Mouse (Mus musculus) heart, adult 2 months (tissue): ENCODE results near the gene Lsm3. TPM values are rescaled to one million over a fixed set of nuclear protein-coding genes. Genes with fewer than 3 reads are reported as not detected.

ENCODE experiments used
- DNase-seq, 2 experiments: peaks; one replicate each; pipeline ENCODE4 v3.0.0; 2021
- H3K27ac ChIP-seq: fragments of 200-600 bp; 2 replicates; pipeline ENCODE4 v1.8.1; 2022
- H3K27me3 ChIP-seq: fragments of 200-500 bp; 2 replicates; pipeline ENCODE4 v1.6.1; 2012; ENCODE audit warnings: mild to moderate bottlenecking, low read length, inconsistent platforms, mixed read lengths; ENCODE audit not compliant: control insufficient read depth, insufficient read depth
- H3K36me3 ChIP-seq: fragments of 200-500 bp; 2 replicates; pipeline ENCODE4 v1.6.1; 2012; ENCODE audit warnings: low read length, inconsistent platforms; ENCODE audit not compliant: control insufficient read depth, insufficient read depth
- H3K4me1 ChIP-seq: fragments of 200-500 bp; 2 replicates; pipeline ENCODE4 v1.6.1; 2011; ENCODE audit warnings: low read length; ENCODE audit not compliant: control insufficient read depth, insufficient read depth
- H3K4me3 ChIP-seq: fragments of 200-600 bp; 2 replicates; pipeline ENCODE4 v1.8.1; 2022
- H3K79me2 ChIP-seq: fragments of 200-500 bp; replicated peaks from 2 replicates; pipeline ENCODE4 v1.6.1; 2012; ENCODE audit warnings: mild to moderate bottlenecking, inconsistent platforms, low read length, moderate library complexity, mixed read lengths; ENCODE audit not compliant: control insufficient read depth, insufficient read depth
- H3K9ac ChIP-seq: fragments of 200-500 bp; 2 replicates; pipeline ENCODE4 v1.6.1; 2012; ENCODE audit warnings: low read depth, mild to moderate bottlenecking, control low read depth, inconsistent platforms, low read length, mixed read lengths
- CTCF ChIP-seq: fragments of 200-600 bp; IDR thresholded peaks from 2 replicates; pipeline ENCODE4 v1.8.1; 2022; ENCODE audit warnings: antibody characterized with exemption, mild to moderate bottlenecking, moderate library complexity
- EP300 ChIP-seq: fragments of 200-500 bp; IDR thresholded peaks from 2 replicates; pipeline ENCODE4 v1.6.1; 2011; ENCODE audit warnings: low read depth, low read length, control low read depth; ENCODE audit not compliant: insufficient read depth
- POLR2A ChIP-seq: fragments of 200-500 bp; IDR thresholded peaks from 2 replicates; pipeline ENCODE4 v1.6.1; 2011; ENCODE audit warnings: mild to moderate bottlenecking, low read depth, low read length, control low read depth; ENCODE audit not compliant: insufficient read depth
- WGBS: fragments of 180-500 bp; shearing (Covaris S2); methylation state at CpG from one replicate; pipeline ENCODE4 v1.1.7; 2018; 5-methylcytosine and 5-hydroxymethylcytosine counted together
- intact Hi-C: fragments of 180-260 bp; cut with DNase I; formaldehyde crosslinking; loops from one replicate; pipeline ENCODE4 v1.15.1; 2025
- polyA plus RNA-seq: library from polyadenylated mRNA; depleted of rRNA; stranded (reverse); fragments of >200 nt; gene quantifications from 2 replicates; pipeline ENCODE4 v1.2.3, GENCODE M21; 2012
- total RNA-seq, 2 experiments: library from RNA; stranded (reverse); gene quantifications; 2 replicates each; pipeline ENCODE4 v1.2.3; 2021

Gene Lsm3
- total and polyA plus RNA-seq, 3 experiments = 31.0 to 59.7 (median 55.8) TPM

GRCm38 (mm10) chr6:91486736-91487453 is 28.8 kb upstream of the Lsm3 start:
- Histone ChIP-seq H3K4me3 (no peak overlapping the region), H3K36me3 (no peaks in the 10 kb centered on the region; the same call in 1 of the 2 replicates), H3K27me3 (no peaks in the 10 kb centered on the region), H3K27ac (peak overlapping the region; percentile 26; the same call in 1 of the 2 replicates), H3K79me2 (no peaks in the 10 kb centered on the region), H3K9ac (no peak overlapping the region), H3K4me1 (peaks cover 4% of the 10 kb centered on the region)
- TF ChIP-seq CTCF = no peak
- no peak for TF ChIP-seq POLR2A
- TF ChIP-seq EP300 = no peak
- DNase-seq = peak in 1 of 2 experiments; percentile 51
- intact Hi-C loops = no loop called here
- 73% methylated on average over 15 of the region's 15 CpGs for whole genome bisulfite sequencing

- Histone ChIP-seq H3K27ac (peak overlapping the region; percentile 80), H3K79me2 (no peaks in the 10 kb centered on the region), H3K36me3 (no peaks in the 10 kb centered on the region; the same call in 1 of the 2 replicates), H3K4me1 (peaks cover 4% of the 10 kb centered on the region), H3K27me3 (no peaks in the 10 kb centered on the region), H3K9ac (no peak overlapping the region), H3K4me3 (no peak overlapping the region)
- peak; percentile 38 to 55 for DNase-seq
- no peak for TF ChIP-seq EP300
- peak; percentile 24; the same call in 1 of the 2 replicates for TF ChIP-seq POLR2A
- intact Hi-C loops = no loop called here
- WGBS = 44% methylated on average over 9 of the region's 9 CpGs
These were observed 27.1 kb upstream of the Lsm3 start for GRCm38 (mm10) chr6:91488496-91489212.

GRCm38 (mm10) chr6:91489872-91490271 is 25.9 kb upstream of the Lsm3 start:
- TF ChIP-seq EP300 (no peak), CTCF (no peak), POLR2A (peak; percentile 55)
- no peak overlapping the region for H3K4me3 ChIP-seq
- WGBS = 76% methylated on average over 10 of the region's 10 CpGs
- H3K79me2 ChIP-seq = no peaks in the 10 kb centered on the region
- no peak overlapping the region for H3K9ac ChIP-seq
- DNase-seq = peak; percentile 52 to 58
- intact Hi-C loops = no loop called here
- H3K36me3 ChIP-seq = no peaks in the 10 kb centered on the region; the same call in 1 of the 2 replicates
- H3K4me1 ChIP-seq = peaks cover 4% of the 10 kb centered on the region
- no peaks in the 10 kb centered on the region for H3K27me3 ChIP-seq
- H3K27ac ChIP-seq = peak overlapping the region; percentile 80

GRCm38 (mm10) chr6:91491004-91491403 is 24.7 kb upstream of the Lsm3 start:
- Histone ChIP-seq H3K9ac (no peak overlapping the region), H3K79me2 (no peaks in the 10 kb centered on the region), H3K4me3 (no peak overlapping the region), H3K4me1 (peaks cover 4% of the 10 kb centered on the region), H3K36me3 (no peaks in the 10 kb centered on the region; the same call in 1 of the 2 replicates), H3K27ac (no peak overlapping the region), H3K27me3 (no peaks in the 10 kb centered on the region)
- intact Hi-C loops = no loop called here
- WGBS = 71% methylated on average over 6 of the region's 6 CpGs
- peak in 1 of 2 experiments; percentile 12 for DNase-seq
- TF ChIP-seq EP300 (no peak), POLR2A (no peak), CTCF (no peak)

GRCm38 (mm10) chr6:91493053-91493452 is 22.7 kb upstream of the Lsm3 start:
- Histone ChIP-seq H3K27ac (no peak overlapping the region), H3K36me3 (no peaks in the 10 kb centered on the region; the same call in 1 of the 2 replicates), H3K9ac (no peak overlapping the region), H3K4me1 (peaks cover 4% of the 10 kb centered on the region), H3K79me2 (no peaks in the 10 kb centered on the region), H3K27me3 (no peaks in the 10 kb centered on the region), H3K4me3 (no peak overlapping the region)
- WGBS = 74% methylated on average over 10 of the region's 10 CpGs
- intact Hi-C loops = no loop called here
- TF ChIP-seq POLR2A = no peak
- DNase-seq = no peak

GRCm38 (mm10) chr6:91494526-91494925 is 21.2 kb upstream of the Lsm3 start:
- Histone ChIP-seq H3K4me3 (no peak overlapping the region), H3K36me3 (no peaks in the 10 kb centered on the region), H3K4me1 (no peaks in the 10 kb centered on the region), H3K27me3 (no peaks in the 10 kb centered on the region), H3K27ac (no peak overlapping the region), H3K79me2 (no peaks in the 10 kb centered on the region), H3K9ac (no peak overlapping the region)
- intact Hi-C loops = no loop called here
- WGBS = 87% methylated on average over 8 of the region's 8 CpGs
- DNase-seq = no peak
- TF ChIP-seq CTCF = no peak
- no peak for TF ChIP-seq POLR2A
- no peak for TF ChIP-seq EP300
